Mouse (Mus musculus) brain, adult 2 months (tissue): Measurements from ENCODE around the gene Ankrd34c.
A peak's percentile ranks its signal among the peaks of the same experiment; 100 is the strongest.

Experiments used
- DNase-seq: peaks from one replicate; pipeline ENCODE4 v3.0.0; 2011; ENCODE audit warnings: low read depth, low spot score

Ankrd34c gene

DNA sequence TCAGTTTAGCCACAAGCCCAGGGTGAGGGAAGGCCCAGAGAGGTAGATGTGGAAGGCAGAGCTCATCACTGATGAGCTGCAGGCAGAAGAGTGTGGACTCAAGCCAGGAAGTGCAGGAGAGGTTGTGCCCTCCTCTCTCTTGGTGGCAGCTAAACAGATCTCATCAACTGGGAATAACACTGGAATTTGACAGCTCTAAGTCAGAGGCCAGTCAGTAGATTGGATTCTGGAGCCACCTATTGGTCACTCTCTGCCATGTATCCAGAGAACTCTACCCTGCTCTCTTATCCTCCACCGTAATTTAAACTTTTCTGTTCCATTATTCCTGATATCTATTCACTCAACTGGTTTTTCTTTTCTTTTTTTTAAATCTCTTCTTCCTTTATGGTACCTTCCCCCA lies 59.3 kb downstream of the Ankrd34c start:
- peak; percentile 54 for DNase-seq
